Mouse (Mus musculus) heart, postnatal 4 days (tissue): ENCODE results near the gene Tubb3. TPM values are rescaled to one million over a fixed set of nuclear protein-coding genes. Genes with fewer than 3 reads are reported as not detected.

Experiments used
- DNase-seq: peaks from one replicate; pipeline ENCODE4 v3.0.0; 2021
- total RNA-seq, 2 experiments: library from RNA; stranded (reverse); gene quantifications; 2 replicates each; pipeline ENCODE4 v1.2.3; 2021

The Tubb3 gene
- total RNA-seq, result 1 to 10 TPM; 1.8 to 2.5 TPM

- DNase-seq, result peak; percentile 43
Measured at GRCm38 (mm10) chr8:123411246-123411645, at the start of gene Tubb3. Gene Tubb3, plus strand, starts transcription at chr8:123411424.

- peak; percentile 97 for DNase-seq
Measured at GRCm38 (mm10) chr8:123373403-123374238, 37.6 kb upstream of the Tubb3 start, which contains the start of gene Tcf25. Gene Tcf25, plus strand, starts transcription at chr8:123373753.

- DNase-seq, result peak; percentile 98
Measured at GRCm38 (mm10) chr8:123374239-123374578, 37.0 kb upstream of the Tubb3 start.

- DNase-seq, result no peak
Measured at GRCm38 (mm10) chr8:123375701-123376100, 35.5 kb upstream of the Tubb3 start.

- DNase-seq, result no peak
Measured at GRCm38 (mm10) chr8:123376106-123376505, 35.1 kb upstream of the Tubb3 start.

GRCm38 (mm10) chr8:123381711-123382110 lies 29.5 kb upstream of the Tubb3 start:
- DNase-seq, result no peak

GRCm38 (mm10) chr8:123382516-123382915 lies 28.7 kb upstream of the Tubb3 start:
- DNase-seq, result peak; percentile 36

GRCm38 (mm10) chr8:123384883-123385540 lies 26.2 kb upstream of the Tubb3 start:
- peak; percentile 46 for DNase-seq

GRCm38 (mm10) chr8:123387041-123387440 lies 24.2 kb upstream of the Tubb3 start:
- no peak for DNase-seq

GRCm38 (mm10) chr8:123387801-123388200 lies 23.4 kb upstream of the Tubb3 start:
- DNase-seq, result no peak

- DNase-seq, result no peak
Measured at GRCm38 (mm10) chr8:123389026-123389425, 22.2 kb upstream of the Tubb3 start.

- DNase-seq, result no peak
Measured at GRCm38 (mm10) chr8:123398308-123398707, 12.9 kb upstream of the Tubb3 start.

- no peak for DNase-seq
Measured at GRCm38 (mm10) chr8:123401936-123402335, 9.3 kb upstream of the Tubb3 start.

GRCm38 (mm10) chr8:123402730-123403326 lies 8.4 kb upstream of the Tubb3 start:
- DNase-seq, result peak; percentile 66

- DNase-seq, result no peak
Measured at GRCm38 (mm10) chr8:123404521-123404920, 6.7 kb upstream of the Tubb3 start.

- peak; percentile 75 for DNase-seq
Measured at GRCm38 (mm10) chr8:123406786-123407185, 4.4 kb upstream of the Tubb3 start, which contains the start of gene Mc1r. Gene Mc1r, plus strand, starts transcription at chr8:123407107.

GRCm38 (mm10) chr8:123407612-123408011 lies 3.6 kb upstream of the Tubb3 start:
- no peak for DNase-seq

- peak; percentile 43 for DNase-seq
Measured at GRCm38 (mm10) chr8:123408586-123409544, 2.4 kb upstream of the Tubb3 start.

- peak; percentile 76 for DNase-seq
Measured at GRCm38 (mm10) chr8:123410049-123410587, 1.1 kb upstream of the Tubb3 start.

- DNase-seq, result no peak
Measured at GRCm38 (mm10) chr8:123410788-123411187, 436 bp upstream of the Tubb3 start.

GRCm38 (mm10) chr8:123411781-123412327 lies 630 bp downstream of the Tubb3 start:
- no peak for DNase-seq
